Comparison of ENCODE assay signal across 10 mouse cellular contexts in the genomic region with DNA sequence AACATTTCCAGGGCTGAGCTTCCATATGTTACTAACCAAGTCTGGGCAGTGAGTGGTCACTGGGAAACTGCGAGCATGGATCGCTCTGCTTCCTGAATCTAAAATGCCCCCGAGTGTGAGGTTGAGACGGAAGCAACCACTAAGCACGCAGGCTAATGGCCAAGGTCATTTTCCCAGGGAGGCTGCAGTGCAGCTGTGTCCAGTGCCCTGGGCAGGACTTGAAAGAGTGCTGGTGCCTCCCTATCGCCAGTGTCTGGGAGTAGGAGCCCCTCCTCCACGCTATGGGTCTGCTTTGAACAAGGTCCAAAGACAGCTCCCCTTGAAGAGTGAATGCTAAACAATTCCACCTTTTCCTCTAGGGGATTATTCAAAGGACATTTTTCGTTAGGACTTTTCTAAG.
DNase-seq lines count a peak whose midpoint lies in the region; ATAC-seq lines count a peak whose summit lies in the region.
"Had no signal": no experiment of that assay in that cellular context is flagged by ENCODE, and none has a peak within 500 bp of the region (broad histone marks: within the 10 kb centered on the region; RNA-seq: fewer than 3 reads in every experiment).

No protein-coding gene starts in this region.

- peak; percentile 77; the same call in 1 of the 2 replicates for ATAC-seq in neural tube, embryonic 15.5 days (ENCODE audit: low FRiP score)

- no peak overlapping the region for H3K4me2 ChIP-seq in neural tube, embryonic 15.5 days

- peak; percentile 19 for DNase-seq in gastrocnemius, postnatal 10 days
- no peak for DNase-seq in gastrocnemius, adult 8-10 months (ENCODE audit: low spot score in 2 of 2)
- peak; percentile 5 for DNase-seq in Muller cell, postnatal 12 days (ENCODE audit: inconsistent ontology term)
- peak; percentile 39 for DNase-seq in embryo, embryonic 10.5 days (ENCODE audit: low spot score)
- peak; percentile 5 to 26 for DNase-seq in kidney, postnatal 36 days
- DNase-seq in thymus, postnatal 0 days (ENCODE audit: low spot score): no peak
- DNase-seq in layer of hippocampus, adult 8-10 months (ENCODE audit: low spot score in 2 of 2): no peak

- H3K9ac ChIP-seq in neural tube, embryonic 15.5 days (replicated peaks): no peak overlapping the region

- no peak overlapping the region for H3K27ac ChIP-seq in neural tube, embryonic 15.5 days (replicated peaks)
- H3K27ac ChIP-seq: heart, adult 2 months had no signal

- H3K36me3 ChIP-seq in neural tube, embryonic 15.5 days: no peaks in the 10 kb centered on the region

- 33% methylated on average over 8 of the region's 8 CpGs for WGBS in neural tube, embryonic 15.5 days

- no peaks in the 10 kb centered on the region for H3K27me3 ChIP-seq in neural tube, embryonic 15.5 days (replicated peaks)
- H3K27me3 ChIP-seq: CH12.LX had no signal

- H3K9me3 ChIP-seq in neural tube, embryonic 15.5 days (replicated peaks): no peaks in the 10 kb centered on the region

- peaks cover 17% of the 10 kb centered on the region for H3K4me1 ChIP-seq in neural tube, embryonic 15.5 days

- no peak overlapping the region for H3K4me3 ChIP-seq in neural tube, embryonic 15.5 days (replicated peaks)
- H3K4me3 ChIP-seq: heart, adult 2 months had no signal

Comparison
In these comparisons a context has a peak if more than half of its experiments do, and no peak if none do; other contexts are left out.
1. DNase-seq: peak in gastrocnemius, postnatal 10 days (single experiment), Muller cell, postnatal 12 days (single experiment), embryo, embryonic 10.5 days (single experiment) and kidney, postnatal 36 days (2 of 2); none in gastrocnemius, adult 8-10 months (0 of 2), thymus, postnatal 0 days (single experiment) and layer of hippocampus, adult 8-10 months (0 of 2).